Mouse (Mus musculus) large intestine, adult 2 months (tissue): ENCODE data around the gene Slc27a1. TPM values are rescaled to one million over a fixed set of nuclear protein-coding genes. Genes with fewer than 3 reads are reported as not detected.

Experiments
- DNase-seq: peaks from one replicate; pipeline ENCODE4 v3.0.0-alpha.2; 2012; ENCODE audit warnings: low read depth, low spot score
- WGBS: fragments of 180-500 bp; shearing (Covaris S2); methylation state at CpG from one replicate; pipeline ENCODE4 v1.1.7; 2018; 5-methylcytosine and 5-hydroxymethylcytosine counted together
- polyA plus RNA-seq: library from polyadenylated mRNA; depleted of rRNA; stranded (reverse); fragments of >200 nt; gene quantifications from 2 replicates; pipeline ENCODE4 v1.2.3, GENCODE M21; 2012

The Slc27a1 gene
- polyA plus RNA-seq, 1 experiment, result 19.4 TPM

GRCm38 (mm10) chr8:71552770-71553169 is 15.9 kb upstream of the Slc27a1 start:
- DNase-seq, result no peak
- WGBS, result 59% methylated on average over 6 of the region's 6 CpGs

- WGBS, result 68% methylated on average over 6 of the region's 6 CpGs
- no peak for DNase-seq
Observed at GRCm38 (mm10) chr8:71554001-71554400, 14.7 kb upstream of the Slc27a1 start.

- WGBS, result 87% methylated on average over 2 of the region's 2 CpGs
- no peak for DNase-seq
Observed at GRCm38 (mm10) chr8:71554644-71555043, 14.0 kb upstream of the Slc27a1 start.

DNA sequence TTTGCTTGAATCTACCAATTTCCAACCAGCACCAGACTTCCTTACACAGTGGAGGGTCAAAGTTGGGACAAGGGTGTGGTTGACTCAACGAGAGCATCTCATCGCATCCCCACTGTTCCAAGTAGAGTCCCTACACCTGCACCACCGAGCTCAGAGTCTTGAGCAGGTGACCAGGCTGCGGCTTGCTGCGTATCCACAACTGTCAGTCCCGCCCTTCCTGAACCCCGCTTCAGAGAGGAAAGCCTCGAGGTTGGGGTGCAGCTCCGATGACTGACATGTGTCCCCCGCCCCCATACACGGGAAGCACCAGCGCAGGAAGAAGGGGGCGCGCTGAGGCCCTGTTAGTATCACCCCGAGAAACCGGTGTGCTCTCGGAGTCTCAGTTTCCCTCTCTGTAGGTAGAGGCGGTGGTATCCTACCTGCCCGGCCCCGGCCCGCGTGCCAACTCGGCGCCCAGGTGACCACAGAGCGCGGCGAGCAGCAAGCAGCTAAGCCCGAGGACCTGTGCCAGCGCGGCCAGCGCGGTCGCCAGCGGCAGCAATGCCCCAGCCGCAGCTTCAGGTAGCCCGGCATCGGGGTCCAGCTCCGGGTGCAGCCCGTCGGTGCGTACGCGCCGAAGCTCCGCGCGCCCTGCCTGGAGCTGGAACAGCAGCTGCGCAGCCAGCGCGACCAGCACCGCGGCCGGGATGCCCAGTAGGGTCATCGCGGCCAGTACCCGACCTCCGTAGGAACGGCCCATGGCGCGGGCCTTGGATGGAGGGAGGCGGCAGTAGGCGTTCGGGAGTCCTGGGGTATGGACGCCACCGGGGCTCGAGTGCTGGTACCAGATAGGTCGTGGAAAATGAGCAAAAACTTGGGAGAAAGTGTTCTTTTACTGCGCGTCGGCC is 10.4 kb upstream of the Slc27a1 start, which contains the start of gene Tmem221:
Gene Tmem221 (minus strand): TSS at position 801 of the 887 bp plus-strand sequence.
- no peak for DNase-seq

GRCm38 (mm10) chr8:71558958-71559690 is 9.6 kb upstream of the Slc27a1 start:
- WGBS, result 5% methylated on average over 24 of the region's 24 CpGs
- no peak for DNase-seq

More for the DNA sequence above, 10.4 kb upstream of the Slc27a1 start, which contains the start of gene Tmem221:
- 4% methylated on average over 70 of the region's 70 CpGs for WGBS

DNA sequence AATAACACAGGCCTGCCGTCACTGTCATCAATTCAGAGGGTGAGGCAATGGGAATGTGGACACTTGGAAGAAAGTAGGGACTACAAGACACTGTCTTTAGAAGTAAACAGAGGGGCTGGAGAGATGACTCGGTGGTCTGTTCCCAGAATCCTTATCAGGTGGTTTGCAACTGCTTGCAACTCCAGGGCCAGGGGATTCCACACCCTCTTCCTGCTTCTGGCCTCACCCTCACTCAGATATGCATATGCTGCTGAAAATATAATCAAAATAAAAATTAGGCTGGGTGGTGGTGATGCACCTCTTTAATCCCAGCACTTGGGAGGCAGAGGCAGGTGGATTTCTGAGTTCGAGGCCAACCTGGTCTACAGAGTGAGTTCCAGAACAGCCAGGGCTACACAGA is 8.6 kb upstream of the Slc27a1 start:
- no peak for DNase-seq
- 78% methylated on average over 3 of the region's 3 CpGs for WGBS

DNA sequence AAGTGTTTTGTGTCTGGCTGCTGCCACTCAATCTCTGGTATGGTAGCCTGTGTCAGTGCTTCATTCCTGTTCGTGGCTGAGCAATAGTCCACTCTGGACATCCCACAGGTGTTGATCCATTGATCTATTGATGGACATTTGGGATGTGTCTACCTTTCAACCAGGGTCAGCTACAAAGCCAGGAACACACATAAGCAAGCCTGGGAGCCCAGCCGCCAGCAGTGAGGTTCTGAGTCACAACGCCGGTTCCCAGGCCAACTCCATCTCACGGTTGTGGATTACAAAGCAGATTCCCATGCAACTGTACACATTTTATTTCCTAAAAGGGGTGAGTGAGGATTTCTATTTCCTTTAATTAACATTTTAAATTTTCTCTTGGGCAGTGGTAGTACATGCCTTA is 7.9 kb upstream of the Slc27a1 start:
- 89% methylated on average over 5 of the region's 5 CpGs for WGBS
- DNase-seq, result no peak

DNA sequence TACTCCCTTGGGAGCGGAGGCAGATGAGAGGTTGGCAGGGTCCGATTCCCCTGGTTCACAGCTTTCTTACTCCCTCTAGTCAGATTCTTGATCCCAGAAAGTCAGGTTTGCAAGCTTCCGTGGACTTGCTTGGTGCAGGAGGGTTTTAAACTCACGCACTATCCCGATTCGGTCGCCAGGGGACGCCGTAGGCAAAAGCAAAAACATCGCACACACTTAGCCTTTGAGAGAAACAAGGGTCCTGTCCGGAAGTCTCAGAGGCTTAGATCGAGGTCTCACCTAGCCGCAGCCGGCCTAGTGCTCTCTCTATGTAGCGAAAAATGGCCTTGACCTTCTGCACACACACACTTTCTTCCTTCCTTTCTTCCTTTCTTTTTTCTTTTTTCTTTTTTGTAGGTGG is 7.3 kb upstream of the Slc27a1 start:
- 5% methylated on average over 15 of the region's 15 CpGs for whole genome bisulfite sequencing
- no peak for DNase-seq

DNA sequence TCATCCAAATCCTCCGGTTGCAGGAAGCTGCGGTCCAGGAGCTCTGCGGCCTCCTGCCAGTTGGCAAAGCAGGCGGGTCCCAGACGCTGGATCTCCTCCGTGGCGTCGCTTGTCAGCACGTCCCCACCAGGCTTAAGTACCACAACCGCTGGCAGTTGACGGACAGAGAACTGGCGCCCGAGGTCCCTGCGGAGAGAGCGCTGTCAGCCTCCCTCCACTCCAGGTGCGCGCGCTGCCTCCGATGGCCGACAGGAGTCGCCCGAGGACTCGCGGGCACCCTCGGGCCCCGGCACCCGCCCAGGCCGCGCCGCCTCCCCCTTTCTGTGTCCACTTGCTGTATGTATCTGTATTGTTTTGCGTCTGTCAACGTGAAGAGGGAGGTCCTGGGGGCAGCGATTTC is 5.9 kb upstream of the Slc27a1 start:
- 1% methylated on average over 33 of the region's 33 CpGs for WGBS
- no peak for DNase-seq

- 89% methylated on average over 4 of the region's 4 CpGs for WGBS
Observed at GRCm38 (mm10) chr8:71563992-71564391, 4.7 kb upstream of the Slc27a1 start.

GRCm38 (mm10) chr8:71566501-71566900 is 2.2 kb upstream of the Slc27a1 start, which contains the start of gene Nxnl1:
Nxnl1 (minus strand) TSS chr8:71566601.
- no peak for DNase-seq

More at GRCm38 (mm10) chr8:71563992-71564391, 4.7 kb upstream of the Slc27a1 start:
- DNase-seq, result no peak

GRCm38 (mm10) chr8:71567587-71567986 is 1.1 kb upstream of the Slc27a1 start:
- DNase-seq, result no peak
- WGBS, result 72% methylated on average over 7 of the region's 7 CpGs

More at GRCm38 (mm10) chr8:71566501-71566900, 2.2 kb upstream of the Slc27a1 start, which contains the start of gene Nxnl1:
- 85% methylated on average over 3 of the region's 3 CpGs for WGBS

DNA sequence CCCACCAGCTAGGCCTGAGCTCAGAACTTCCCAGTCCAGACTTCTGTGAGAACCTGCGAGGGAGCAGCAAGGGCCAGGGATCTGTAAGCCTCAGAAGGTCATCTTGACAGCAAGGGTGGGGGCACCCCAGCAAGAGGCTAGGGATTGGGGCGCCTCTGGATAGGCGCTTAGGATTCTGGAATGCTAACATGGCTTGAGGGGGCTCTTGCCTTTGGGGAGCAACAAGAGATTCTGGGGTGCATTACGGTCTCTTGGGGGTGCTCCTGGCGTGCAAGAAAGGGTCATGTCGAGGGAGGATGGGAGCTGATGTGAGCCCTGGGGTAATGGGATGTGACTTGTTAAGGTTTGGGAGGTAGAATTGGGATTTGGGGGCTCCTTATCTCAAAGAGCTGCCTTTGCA is 259 bp downstream of the Slc27a1 start:
- whole genome bisulfite sequencing, result 30% methylated on average over 6 of the region's 6 CpGs

GRCm38 (mm10) chr8:71569366-71570290 is 946 bp downstream of the Slc27a1 start:
- WGBS, result 2% methylated on average over 51 of the region's 51 CpGs
- DNase-seq, result peak; percentile 96

More for the DNA sequence above, 259 bp downstream of the Slc27a1 start:
- no peak for DNase-seq

DNA sequence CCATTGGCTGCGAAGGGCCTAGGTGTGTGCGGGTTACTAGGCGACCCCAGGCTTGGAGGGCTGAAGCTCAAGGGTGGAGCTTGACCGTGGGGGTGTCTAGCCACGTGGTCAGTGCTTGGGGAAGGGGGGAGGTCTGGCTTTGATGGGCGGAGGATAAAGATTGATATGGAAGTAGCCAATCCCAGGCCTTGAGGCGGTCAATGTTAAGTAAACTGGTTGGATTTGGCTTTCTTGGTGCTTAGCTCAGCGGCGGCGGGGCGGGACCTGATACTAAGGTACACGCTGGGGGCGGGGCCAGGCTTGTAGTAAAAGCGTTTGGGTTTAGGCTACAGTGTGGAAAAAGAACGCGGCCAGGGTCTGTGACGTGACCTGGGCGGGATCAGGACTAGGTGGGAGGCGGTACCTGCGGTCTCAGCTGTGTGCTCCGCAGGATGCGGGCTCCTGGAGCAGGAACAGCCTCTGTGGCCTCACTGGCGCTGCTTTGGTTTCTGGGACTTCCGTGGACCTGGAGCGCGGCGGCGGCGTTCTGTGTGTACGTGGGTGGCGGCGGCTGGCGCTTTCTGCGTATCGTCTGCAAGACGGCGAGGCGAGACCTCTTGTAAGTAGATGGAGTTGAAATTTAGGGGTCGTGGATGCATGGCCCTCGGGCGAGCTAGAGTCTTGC is 1.7 kb downstream of the Slc27a1 start:
- DNase-seq, result peak; percentile 95
- WGBS, result under 1% methylated on average over 41 of the region's 41 CpGs

GRCm38 (mm10) chr8:71572077-71572476 is 3.4 kb downstream of the Slc27a1 start:
- 64% methylated on average over 2 of the region's 2 CpGs for WGBS
- DNase-seq, result no peak

GRCm38 (mm10) chr8:71572847-71573633 is 4.4 kb downstream of the Slc27a1 start:
- no peak for DNase-seq
- WGBS, result 46% methylated on average over 9 of the region's 9 CpGs

DNA sequence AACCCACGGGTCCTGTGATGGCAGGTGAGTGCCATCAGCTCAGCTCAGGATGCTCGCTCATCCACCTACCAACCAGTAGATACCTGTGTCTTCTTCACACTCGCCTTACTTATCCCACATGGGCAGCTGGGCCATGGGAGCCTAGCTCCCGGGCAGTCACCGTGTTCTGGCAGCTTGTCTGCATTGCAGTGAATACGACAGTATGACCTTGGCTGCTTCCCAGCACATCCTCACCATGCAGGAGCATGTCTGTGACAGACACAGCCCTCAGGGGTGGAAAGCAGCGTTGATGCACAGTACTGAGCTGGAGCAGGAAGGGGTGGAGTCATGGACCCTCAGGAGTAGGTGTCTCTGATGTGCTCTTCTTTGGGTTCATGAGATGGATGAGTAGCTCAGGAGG is 5.7 kb downstream of the Slc27a1 start:
- WGBS, result 65% methylated on average over 7 of the region's 7 CpGs
- DNase-seq, result no peak
